Mouse (Mus musculus) mouse trophoblast stem cell (cell line): Measurements from ENCODE around the gene Yod1.

Experiments used
- in situ Hi-C, 2 experiments: fragments of 300-500 bp; cut with MseI, MboI; formaldehyde crosslinking; loops; 2 replicates in 1 of 2; 3 replicates in 1 of 2; pipeline ENCODE4 v1.15.1; 2025

Yod1 gene

GRCm38 (mm10) chr1:130732706-130733658 lies 15.9 kb downstream of the Yod1 start:
- in situ Hi-C loops: no loop called here

DNA sequence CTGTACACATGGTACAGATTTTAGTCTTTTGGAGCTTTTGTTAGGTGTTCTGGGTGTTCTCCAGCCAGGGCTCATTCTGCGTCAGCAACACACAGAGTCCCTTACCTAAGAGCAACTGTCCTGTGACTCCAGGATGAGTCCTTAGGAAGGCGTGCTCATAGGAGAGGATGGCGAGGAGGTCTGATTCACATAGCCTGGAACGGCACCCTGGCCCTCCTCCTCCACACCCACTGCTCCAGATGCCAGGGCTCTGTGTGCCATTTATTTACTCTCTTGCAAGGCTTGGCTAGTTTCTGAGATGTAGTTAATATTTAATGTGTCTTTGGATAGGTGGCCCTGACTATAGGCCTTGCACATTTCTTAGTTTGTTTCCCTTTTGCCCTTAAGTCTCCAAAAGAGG lies 16.5 kb downstream of the Yod1 start:
- in situ Hi-C loops: no loop called here

DNA sequence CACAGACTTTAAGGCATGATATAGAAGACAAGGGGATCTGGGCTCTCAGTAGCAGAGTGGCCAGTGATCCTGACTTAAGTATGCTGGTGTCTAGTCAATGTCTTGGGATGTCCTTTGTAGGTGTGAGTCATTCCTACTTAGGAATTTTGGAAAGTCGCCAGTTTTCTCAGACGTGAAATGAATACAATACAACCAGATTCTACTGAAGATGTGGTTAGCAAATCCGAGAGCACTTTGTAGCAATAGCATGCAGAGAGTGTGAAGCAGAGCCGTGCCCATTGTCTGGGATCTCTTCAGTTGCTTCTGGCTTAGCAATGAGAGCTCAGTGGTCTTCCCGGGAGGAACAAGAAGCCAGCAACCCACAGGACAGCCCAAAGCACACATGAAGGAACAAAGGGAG lies 17.3 kb downstream of the Yod1 start:
- in situ Hi-C loops: no loop called here

GRCm38 (mm10) chr1:130734852-130735251 lies 17.7 kb downstream of the Yod1 start:
- in situ Hi-C loops: no loop called here

DNA sequence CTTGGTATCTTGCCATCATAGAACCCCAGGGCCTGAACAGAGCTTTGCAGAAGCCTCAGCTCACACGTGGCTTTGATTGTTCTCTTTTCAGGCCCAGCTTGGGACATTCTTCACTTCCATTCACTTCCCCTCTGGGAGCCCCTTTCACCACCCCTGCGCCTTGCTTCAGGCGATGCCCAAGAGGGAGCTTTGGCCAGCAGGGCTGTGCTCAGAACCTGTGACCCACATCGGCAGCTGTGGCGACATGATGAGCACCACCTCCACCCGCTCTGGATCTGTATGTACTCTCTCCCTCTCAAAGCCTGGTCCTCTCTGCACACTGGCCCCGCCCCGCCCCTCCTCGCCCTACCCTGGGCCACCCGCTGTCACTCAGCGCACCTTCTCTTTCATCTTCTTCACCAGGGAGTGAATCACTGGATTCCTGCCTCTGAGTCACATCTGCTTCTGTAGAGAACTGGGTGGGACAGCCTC lies 20.3 kb downstream of the Yod1 start:
- in situ Hi-C loops: no loop called here

DNA sequence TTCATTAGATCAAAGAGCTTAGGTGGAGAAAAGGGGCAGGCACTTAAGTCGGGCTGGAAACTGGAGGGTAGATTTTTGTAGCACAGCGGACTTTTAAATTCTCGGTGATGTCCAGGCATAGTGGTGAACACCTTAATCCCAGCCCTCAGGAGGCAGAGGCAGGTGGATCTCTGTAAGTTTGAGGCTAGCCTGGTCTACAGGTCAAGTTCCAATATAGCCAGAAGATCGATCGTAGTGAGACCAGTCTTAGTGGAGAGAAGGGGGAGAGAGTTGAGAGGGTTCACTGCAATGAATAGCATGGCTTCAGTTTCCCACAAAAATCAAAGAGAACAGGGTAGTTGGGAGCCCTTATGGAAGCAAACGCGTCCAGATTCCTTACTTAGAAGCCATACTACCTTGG lies 20.8 kb downstream of the Yod1 start:
- in situ Hi-C loops: no loop called here

- in situ Hi-C loops: no loop called here
Measured at GRCm38 (mm10) chr1:130738551-130739106, 21.5 kb downstream of the Yod1 start.

DNA sequence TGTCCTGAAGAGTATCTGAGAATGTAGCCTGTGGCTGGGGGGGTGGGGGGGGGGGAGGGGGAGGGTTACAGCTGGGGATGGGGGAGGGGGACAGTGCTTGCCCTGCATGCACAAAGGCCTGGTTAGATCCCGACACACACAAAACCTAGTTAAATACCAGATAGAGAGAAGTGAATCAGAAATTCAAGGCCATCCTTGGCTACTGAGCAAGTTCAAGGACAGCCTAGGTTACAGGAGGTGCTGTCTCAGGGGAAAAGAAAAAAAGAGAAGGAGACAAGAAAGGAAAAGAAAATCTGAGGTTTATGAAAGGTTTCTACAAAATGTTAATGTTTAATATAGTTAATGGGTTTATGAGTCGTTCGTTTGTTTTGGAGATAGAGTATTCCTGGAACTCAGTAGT lies 22.5 kb downstream of the Yod1 start:
- in situ Hi-C loops: no loop called here

GRCm38 (mm10) chr1:130740227-130740648 lies 23.1 kb downstream of the Yod1 start:
- in situ Hi-C loops: no loop called here

GRCm38 (mm10) chr1:130740781-130741720 lies 23.9 kb downstream of the Yod1 start:
- in situ Hi-C loops: no loop called here

DNA sequence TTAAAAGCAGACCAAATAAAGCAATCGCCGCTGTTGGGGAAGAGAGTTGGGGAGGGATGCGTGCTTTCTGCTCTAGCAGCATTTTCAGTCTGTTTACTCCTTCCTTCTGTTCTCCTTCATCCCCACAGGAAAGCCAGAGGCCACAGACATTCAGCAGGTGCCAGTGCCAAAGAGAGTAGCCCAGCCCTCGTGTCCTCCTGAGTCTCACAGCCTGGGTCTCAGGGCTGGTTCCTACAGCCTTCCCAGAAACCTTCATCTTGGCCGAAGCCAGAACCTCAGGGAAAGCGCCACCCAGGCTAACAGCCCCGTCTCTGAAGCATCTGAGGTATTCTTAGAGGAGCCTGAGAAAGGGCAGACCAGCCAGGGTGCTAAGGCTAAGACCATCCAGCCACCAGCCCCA lies 25.1 kb downstream of the Yod1 start:
- in situ Hi-C loops: no loop called here

- in situ Hi-C loops: no loop called here
Measured at GRCm38 (mm10) chr1:130743775-130744174, 26.6 kb downstream of the Yod1 start.

DNA sequence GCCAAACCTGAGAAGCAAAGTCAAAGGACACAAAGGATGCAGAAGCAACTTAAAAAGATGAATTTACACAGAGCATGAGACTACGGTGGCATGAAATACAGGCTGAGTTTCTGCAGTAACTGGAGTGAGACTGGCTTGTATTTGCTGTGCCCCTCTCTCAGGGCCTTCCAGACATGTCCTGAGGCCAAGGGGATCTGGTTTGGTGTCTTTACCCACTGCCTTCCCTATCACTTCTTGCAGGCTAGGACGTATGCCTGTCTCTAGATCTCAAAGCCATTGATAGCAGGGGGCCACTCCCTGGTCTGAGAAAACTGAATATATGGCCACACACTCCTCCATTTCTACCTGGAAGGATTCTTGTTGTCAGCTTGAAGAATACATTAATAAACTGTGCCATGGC lies 27.1 kb downstream of the Yod1 start:
- in situ Hi-C loops: no loop called here

DNA sequence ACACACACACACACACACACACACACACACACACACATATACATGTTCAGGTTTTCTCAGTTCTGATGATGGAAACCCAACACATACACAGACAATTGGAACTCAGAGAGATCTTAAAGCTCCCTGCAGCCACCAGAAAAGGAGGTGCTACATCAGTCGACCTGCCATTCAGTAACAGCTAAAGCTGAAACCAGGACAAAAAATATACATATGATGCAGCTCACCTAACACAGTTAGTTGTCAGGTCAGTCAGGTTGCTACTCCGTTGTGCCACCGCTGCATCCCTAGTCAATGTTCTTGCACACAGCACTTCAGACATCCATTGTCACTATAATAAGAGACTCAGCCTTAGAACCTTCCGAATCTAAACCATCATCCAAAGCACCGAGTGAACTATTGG lies 27.8 kb downstream of the Yod1 start:
- in situ Hi-C loops: no loop called here

GRCm38 (mm10) chr1:130745591-130745990 lies 28.5 kb downstream of the Yod1 start:
- in situ Hi-C loops: no loop called here

- in situ Hi-C loops: no loop called here
Measured at GRCm38 (mm10) chr1:130746819-130747218, 29.7 kb downstream of the Yod1 start.

DNA sequence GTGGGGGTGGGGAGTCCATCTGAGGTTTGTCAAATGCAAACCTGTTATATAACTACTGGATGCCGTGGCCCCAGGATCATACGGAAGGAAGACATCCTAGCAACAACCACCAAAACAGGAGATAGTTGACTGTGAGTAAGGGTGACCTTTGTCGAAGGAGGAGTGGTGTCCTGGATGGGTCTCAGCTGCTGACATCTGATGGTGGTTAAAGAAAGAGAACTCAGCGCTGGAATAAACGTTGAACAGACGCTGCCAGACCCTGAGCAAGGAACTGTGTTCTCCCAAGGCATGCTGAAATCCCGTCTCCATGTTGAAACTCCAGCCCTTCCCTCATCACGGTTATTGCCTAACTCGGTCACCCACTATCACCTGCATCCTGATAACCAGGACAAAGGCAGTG lies 42.6 kb downstream of the Yod1 start:
- in situ Hi-C loops: no loop called here

DNA sequence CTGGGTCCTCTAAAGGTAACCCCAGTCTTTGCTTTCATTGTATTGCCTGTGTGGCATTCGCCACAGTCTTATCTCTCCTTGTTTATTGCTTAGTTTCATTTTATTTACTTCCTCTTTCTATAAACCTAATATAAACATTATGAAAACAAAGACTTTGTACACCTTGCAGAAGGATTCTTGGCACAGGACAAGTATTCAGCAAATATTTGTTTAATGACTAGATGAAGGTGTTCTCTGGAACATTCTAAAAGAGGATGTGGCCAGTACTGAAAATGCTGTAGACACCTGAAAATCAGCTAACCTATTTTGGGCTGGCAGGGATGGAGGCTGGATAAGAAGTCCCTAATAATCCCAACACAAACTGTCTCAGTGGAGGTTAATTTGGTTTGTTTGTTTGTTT lies 44.5 kb downstream of the Yod1 start:
- in situ Hi-C loops: no loop called here

DNA sequence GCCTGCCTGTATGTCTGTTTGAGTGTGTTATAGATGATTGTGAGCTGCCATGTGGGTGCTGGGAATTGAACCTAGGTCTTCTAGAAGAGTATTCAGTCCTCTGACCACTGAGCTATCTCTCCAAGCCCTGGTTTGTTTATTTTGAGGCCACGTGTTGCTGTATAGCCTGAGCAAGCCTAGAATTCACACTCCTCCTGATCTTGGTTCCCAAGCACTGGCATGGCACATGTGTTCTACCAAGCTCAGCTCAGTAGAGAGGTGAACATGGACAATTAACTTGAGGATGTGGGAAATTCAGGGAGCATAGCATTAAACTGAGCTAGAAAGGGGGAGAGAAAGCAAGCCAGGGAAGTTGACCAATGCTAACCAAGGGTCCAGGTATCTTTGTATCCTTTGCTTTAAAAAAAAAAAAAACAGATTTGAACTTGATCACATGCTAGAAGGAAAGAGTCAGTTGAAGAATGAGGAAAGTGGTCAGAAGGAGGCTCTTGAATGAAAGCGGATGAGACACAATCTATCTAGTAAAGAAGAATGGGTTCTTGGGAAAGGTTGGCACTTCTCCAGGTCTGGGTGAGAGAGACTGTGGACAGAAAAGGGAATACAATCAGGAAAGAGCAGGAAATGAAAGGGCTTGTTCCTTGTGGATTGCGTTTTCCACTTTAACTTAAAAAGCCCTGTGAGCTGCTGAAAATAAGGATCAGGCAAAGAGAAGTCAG lies 45.1 kb downstream of the Yod1 start:
- in situ Hi-C loops: no loop called here

DNA sequence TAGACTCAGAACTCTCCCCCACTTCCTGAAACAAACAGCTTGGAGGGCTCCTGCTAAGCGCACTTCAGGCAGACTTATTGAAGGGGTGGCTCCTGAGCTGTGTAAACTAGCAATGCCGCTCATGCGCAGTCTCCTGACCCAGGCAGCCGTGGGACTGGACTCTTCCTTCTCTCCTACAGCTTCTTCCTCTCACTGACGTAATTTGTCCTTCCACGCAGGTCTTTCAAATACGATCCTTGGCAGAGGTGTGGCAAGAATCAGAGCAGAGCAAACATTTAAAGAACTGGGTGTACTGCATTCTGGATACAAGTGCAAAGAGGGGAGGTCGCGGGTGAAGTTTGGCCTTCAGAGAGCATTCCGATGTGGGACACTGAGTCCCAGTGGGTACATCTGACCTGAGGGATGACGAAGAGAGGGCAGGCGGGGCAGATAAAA lies 46.9 kb downstream of the Yod1 start:
- in situ Hi-C loops: no loop called here

- in situ Hi-C loops: no loop called here
Measured at GRCm38 (mm10) chr1:130767066-130767465, 49.9 kb downstream of the Yod1 start.
